Mouse (Mus musculus) colon, adult 2 months (tissue): Measurements from ENCODE around the gene Shbg. TPM values are rescaled to one million over a fixed set of nuclear protein-coding genes. Genes with fewer than 3 reads are reported as not detected.

Experiments
- polyA plus RNA-seq: library from polyadenylated mRNA; depleted of rRNA; stranded (reverse); fragments of >200 nt; gene quantifications from 2 replicates; pipeline ENCODE4 v1.2.3, GENCODE M21; 2012; rRNA removed

Shbg gene
- not detected in 2 replicates for polyA plus RNA-seq

DNA sequence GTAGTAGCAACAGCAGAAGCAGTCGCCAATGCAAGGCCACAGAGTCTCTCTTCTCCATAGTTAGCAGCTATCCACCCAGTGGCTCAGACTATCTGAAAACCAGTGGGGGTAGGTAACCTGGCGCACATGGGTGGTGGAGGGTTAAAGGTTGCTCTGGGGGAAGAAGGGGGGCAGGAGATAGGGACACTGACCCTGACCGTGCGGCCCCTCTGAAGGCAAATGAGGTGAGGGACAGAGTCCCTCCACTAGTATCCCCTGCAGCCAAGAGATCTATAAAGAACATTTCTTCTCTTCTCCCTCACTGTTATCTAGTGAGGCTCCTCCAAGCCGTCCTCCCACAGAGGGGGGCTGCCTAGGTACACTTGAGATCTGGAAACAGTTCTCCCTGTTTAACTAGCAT is at the start of gene Shbg:
Shbg (minus strand) TSS at position 101 of the 400 bp plus-strand sequence.

DNA sequence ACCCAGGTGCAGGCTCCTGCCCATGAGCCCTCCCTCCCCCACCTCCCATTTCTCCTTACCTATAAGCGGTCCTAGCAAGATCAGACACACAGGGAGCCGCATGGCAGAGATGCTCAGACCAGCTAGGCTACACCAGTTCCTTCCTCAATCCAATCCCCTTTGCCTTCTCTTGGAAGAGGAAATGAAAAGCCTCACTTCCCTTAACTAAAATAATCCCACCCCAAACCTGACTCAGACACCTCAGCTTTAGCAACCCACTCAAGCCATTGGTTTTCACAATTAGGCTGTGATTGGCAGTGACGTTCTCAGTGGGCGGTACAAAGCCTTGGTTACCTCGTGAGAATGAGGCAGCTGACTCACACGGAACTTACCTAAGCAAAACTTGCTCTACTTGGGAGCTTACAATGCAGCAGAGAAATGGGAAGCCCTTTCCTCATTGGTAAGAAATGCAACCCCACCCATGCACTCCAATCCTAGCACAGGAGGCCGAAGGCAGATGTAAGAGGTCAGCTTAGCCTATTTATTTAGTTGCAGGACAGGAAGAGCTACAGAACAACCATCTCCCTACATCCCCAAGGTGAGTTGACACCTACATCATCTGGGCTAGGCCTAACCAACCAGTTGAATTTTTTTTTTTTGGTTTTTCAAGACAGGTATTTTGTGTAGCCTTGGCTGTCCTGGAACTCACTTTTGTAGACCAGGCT is 48.4 kb upstream of the Shbg start, which contains the start of gene Cd68:
Cd68 (minus strand) TSS at position 193 of the 704 bp plus-strand sequence.

GRCm38 (mm10) chr11:69662213-69662966 is 44.7 kb upstream of the Shbg start, which contains the start of gene Mpdu1:
Gene Mpdu1, minus strand, starts transcription at chr11:69662642.

GRCm38 (mm10) chr11:69655264-69656064 is 37.8 kb upstream of the Shbg start, which contains the start of gene Sox15:
Gene Sox15, plus strand, starts transcription at chr11:69655314.

DNA sequence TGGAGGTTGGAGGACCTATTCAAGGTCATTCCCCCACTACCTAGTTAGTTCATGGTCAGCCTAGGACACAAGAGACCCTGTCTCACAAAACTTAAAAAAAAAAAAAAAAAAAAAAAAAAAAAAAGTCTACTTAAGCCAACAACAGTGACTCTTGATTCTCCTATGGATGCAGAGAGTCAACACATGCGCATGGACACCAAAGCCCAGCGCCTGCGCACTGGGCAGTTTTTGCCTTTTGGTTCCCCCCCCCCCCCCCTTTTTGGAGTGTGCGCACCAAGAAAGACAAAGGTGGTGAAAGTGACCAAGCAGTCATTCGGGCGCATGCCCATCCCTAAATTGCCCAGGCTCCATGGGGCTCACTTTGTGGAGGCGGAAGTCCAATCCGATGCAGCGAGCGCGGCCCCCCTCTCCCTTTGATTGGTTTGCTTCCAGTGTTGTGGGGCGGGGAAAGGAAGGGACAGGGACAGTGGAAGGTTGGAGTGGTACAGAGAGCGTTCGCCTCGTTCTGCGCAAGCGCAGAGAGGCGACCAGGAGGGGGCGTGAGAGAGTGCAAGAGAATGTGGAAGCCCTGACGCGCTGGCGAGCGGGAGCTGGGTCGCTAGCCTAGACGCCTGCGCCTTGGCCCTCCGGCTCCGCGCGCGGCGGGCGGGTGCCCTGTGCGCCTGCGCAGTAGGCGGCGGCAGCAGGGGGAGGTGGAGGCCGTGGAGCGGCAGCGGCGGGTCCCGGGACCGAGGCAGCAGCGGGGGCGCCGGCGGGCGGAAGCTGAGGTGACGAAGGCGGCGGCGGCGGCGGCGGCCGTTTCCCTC is 14.8 kb upstream of the Shbg start, which contains the start of gene Fxr2:
Fxr2 (plus strand) TSS at position 707 of the 806 bp plus-strand sequence.

DNA sequence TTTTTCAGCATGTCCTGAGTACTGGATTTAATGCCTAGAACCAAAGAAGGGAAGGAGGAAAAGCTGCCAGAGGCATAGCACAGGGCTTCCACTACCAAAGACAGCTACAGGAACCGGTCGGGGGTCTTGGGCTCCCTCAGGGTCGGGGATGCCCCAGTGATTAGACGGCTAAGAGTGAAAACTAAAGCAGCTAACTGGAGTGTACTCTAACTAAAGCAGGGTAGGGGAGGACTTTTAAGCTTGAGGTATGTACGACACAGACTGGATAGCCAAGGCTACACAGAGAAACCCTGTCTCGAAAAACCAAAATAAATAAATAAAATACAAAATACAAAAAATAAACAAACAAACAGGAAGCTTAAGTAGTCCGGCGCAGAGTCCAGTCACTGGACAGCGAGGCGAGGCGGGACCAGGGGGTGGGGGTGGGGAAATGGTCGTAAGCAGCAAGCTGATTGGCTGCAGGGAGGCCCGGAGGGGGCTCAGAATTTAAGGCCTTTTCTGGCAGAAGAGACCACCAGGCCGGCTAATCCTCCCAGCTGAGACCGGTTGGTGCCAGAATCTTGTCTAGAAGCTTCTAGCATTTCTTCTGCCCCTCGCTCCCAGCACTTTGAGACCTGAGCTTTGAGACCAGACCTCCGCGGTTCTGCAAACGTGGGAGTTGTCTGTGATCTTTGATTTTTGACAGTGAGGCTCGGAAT is 4.0 kb upstream of the Shbg start, which contains the start of gene Sat2:
Sat2 (plus strand) TSS at position 454 of the 698 bp plus-strand sequence.

GRCm38 (mm10) chr11:69605726-69606490 is 11.8 kb downstream of the Shbg start, which contains the start of gene Atp1b2:
Gene Atp1b2, minus strand, starts transcription at chr11:69605942.

DNA sequence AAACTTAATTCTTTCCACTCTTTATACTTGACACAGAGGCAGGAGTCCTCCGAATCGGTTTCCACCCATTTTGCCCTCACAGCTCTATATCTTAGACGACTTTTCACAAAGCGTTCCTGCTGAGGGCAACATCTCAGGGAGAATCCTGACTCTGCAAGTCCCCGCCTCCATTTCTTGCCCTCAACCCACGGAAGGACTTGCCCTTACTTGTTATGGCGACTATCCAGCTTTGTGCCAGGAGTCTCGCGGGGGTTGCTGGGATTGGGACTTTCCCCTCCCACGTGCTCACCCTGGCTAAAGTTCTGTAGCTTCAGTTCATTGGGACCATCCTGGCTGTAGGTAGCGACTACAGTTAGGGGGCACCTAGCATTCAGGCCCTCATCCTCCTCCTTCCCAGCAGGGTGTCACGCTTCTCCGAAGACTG is 37.6 kb downstream of the Shbg start, which contains the start of the genes Wrap53 and Trp53:
Wrap53 (minus strand) TSS at position 165 of the 424 bp plus-strand sequence.
Trp53 (plus strand) TSS at position 269 of the 424 bp plus-strand sequence.

Other genes with a start within 250 kb of the Shbg start
- 101 and 103 TPM in 2 replicates for gene Chd3, start 248.5 kb downstream of the Shbg start, polyA plus RNA-seq
- 150 and 174 TPM in 2 replicates for gene Naa38, start 222.4 kb downstream of the Shbg start, polyA plus RNA-seq
- gene Cyb5d1, start 222.3 kb downstream of the Shbg start, polyA plus RNA-seq, result 10.1 and 11.7 TPM in 2 replicates
- gene Tmem88, start 219.7 kb downstream of the Shbg start, polyA plus RNA-seq, result 12.4 and 25.4 TPM in 2 replicates
- gene Kdm6b, start 204.2 kb downstream of the Shbg start, polyA plus RNA-seq, result 15.5 and 18.5 TPM in 2 replicates
- gene Dnah2, start 68.8 kb downstream of the Shbg start, polyA plus RNA-seq, result 0.44 and 0.93 TPM in 2 replicates
- 1.1 and 1.8 TPM in 2 replicates for gene Efnb3, start 57.7 kb downstream of the Shbg start, polyA plus RNA-seq
- gene Wrap53, start 37.6 kb downstream of the Shbg start, polyA plus RNA-seq, result 13.9 and 18.2 TPM in 2 replicates
- 69.1 and 71.7 TPM in 2 replicates for gene Trp53, start 37.5 kb downstream of the Shbg start, polyA plus RNA-seq
- 6.2 and 6.3 TPM in 2 replicates for gene Atp1b2, start 12.0 kb downstream of the Shbg start, polyA plus RNA-seq
- 1.3 and 1.8 TPM in 2 replicates for gene Sat2, start 4.1 kb upstream of the Shbg start, polyA plus RNA-seq
- gene Fxr2, start 15.1 kb upstream of the Shbg start, polyA plus RNA-seq, result 40.4 and 45.3 TPM in 2 replicates
- gene Sox15, start 37.4 kb upstream of the Shbg start, polyA plus RNA-seq, result not detected in 2 replicates
- gene Mpdu1, start 44.7 kb upstream of the Shbg start, polyA plus RNA-seq, result 97.9 and 102 TPM in 2 replicates
- gene Cd68, start 48.2 kb upstream of the Shbg start, polyA plus RNA-seq, result 16.9 and 23.1 TPM in 2 replicates
- 190 and 192 TPM in 2 replicates for gene Eif4a1, start 54.5 kb upstream of the Shbg start, polyA plus RNA-seq
- gene Senp3, start 64.2 kb upstream of the Shbg start, polyA plus RNA-seq, result 37.8 and 38.7 TPM in 2 replicates
- 15.1 and 20.9 TPM in 2 replicates for gene Tnfsf13, start 67.9 kb upstream of the Shbg start, polyA plus RNA-seq
- gene Tnfsf12, start 77.9 kb upstream of the Shbg start, polyA plus RNA-seq, result 26.3 and 32.5 TPM in 2 replicates
- 5.2 and 5.7 TPM in 2 replicates for gene Tnfsfm13, start 78.2 kb upstream of the Shbg start, polyA plus RNA-seq
- gene Polr2a, start 140.7 kb upstream of the Shbg start, polyA plus RNA-seq, result 19.8 and 20.0 TPM in 2 replicates
- 0.33 TPM in 1 of 2 replicates, not detected in the other for gene Slc35g3, start 144.1 kb upstream of the Shbg start, polyA plus RNA-seq
- gene Zbtb4, start 148.0 kb upstream of the Shbg start, polyA plus RNA-seq, result 37.2 and 40.3 TPM in 2 replicates
- 5.7 and 8.7 TPM in 2 replicates for gene Chrnb1, start 178.0 kb upstream of the Shbg start, polyA plus RNA-seq
- gene Fgf11, start 184.0 kb upstream of the Shbg start, polyA plus RNA-seq, result 6.4 and 6.9 TPM in 2 replicates
- 45.7 and 55.0 TPM in 2 replicates for gene Tmem102, start 187.7 kb upstream of the Shbg start, polyA plus RNA-seq
- not detected in 2 replicates for gene Gm39566, start 197.4 kb upstream of the Shbg start, polyA plus RNA-seq
- gene Spem2, start 200.6 kb upstream of the Shbg start, polyA plus RNA-seq, result not detected in 2 replicates
- 0.22 TPM in 1 of 2 replicates, not detected in the other for gene Spem1, start 204.3 kb upstream of the Shbg start, polyA plus RNA-seq
- 19.8 and 19.9 TPM in 2 replicates for gene Nlgn2, start 219.9 kb upstream of the Shbg start, polyA plus RNA-seq
- gene Tmem256, start 220.6 kb upstream of the Shbg start, polyA plus RNA-seq, result 153 and 198 TPM in 2 replicates
- 55.2 and 58.3 TPM in 2 replicates for gene Plscr3, start 228.5 kb upstream of the Shbg start, polyA plus RNA-seq
- 55.1 and 60.4 TPM in 2 replicates for gene Tnk1, start 240.8 kb upstream of the Shbg start, polyA plus RNA-seq